Mouse (Mus musculus): ENCODE measurements around the gene Lin28a. TPM values are rescaled to one million over a fixed set of nuclear protein-coding genes. Genes with fewer than 3 reads are reported as not detected.
"Not testable (repeated sequence)": the region's sequence is repeated elsewhere in the genome, so short reads cannot be mapped to it uniquely, and the experiment has no call there.

Gene Lin28a
- total RNA-seq, 2 experiments from 2014 or later = 0.18 to 0.36 TPM

DNA sequence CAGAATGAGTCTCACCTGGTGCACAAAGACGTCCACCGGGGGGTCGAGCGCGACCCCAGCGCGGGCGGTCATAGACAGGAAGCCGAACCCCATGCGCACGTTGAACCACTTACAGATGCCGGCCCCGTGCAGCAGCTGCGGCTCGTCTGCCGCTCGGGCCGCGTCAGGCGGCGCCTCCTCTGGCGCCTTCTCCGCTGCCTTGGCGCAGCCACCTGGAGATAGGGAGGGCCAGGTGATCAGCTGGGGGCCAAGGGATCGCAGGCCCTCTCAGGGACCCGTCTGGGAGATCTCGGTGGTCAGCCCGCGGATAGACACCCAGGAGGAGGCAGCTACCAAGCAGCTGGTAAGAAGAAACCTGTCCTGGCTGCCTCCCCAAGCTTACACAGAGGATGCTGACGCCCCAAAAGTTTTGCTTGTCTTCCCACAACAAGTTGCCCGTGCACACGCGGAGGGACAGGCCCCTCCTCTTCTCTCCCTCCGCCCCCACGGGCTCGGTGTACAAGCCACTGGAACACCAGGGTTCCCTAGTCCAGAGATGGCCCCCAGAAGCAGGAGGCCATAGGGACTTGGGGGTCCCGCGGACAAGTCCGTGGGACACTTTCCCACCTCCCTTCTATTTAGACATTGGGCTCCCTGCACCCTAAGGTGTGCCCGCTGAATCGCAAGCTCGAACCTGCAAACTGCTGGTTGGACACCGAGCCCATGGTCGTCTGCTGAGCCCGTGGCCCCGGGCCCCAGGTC lies 433 bp downstream of the Lin28a start:
- no peak for DNase-seq

DNA sequence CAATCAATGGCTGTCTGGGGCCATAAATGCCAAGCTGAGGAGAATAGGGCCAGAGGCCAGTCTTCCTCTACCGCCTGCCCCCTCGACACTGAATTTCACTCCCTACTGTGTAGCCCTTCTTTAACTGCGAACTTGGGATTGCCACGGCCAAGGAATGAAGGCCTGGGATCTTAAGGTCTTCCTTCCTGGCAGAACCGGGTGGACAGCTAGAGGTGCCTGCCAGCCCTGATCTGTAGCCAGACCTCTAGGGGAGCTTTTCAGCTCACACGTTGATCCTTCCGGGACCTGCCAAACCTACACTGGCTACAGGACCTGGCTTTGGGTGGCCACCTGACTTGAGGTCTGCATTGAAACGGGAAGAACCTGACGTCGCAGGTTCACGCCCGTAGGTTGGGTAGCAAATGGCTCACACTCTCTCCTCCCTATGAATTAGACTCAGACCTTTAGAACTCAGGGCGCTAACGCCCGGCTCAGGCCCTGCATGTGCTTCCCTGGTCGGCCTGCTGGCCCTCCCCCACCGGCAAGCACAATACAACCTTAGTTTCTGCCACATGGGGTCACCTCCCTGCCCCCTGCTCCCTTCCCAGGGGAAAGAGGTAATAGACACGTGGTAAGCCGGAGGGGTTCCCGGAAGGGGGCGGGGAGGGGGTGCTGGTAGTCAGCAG lies 1.3 kb downstream of the Lin28a start:
- DNase-seq = no peak

DNA sequence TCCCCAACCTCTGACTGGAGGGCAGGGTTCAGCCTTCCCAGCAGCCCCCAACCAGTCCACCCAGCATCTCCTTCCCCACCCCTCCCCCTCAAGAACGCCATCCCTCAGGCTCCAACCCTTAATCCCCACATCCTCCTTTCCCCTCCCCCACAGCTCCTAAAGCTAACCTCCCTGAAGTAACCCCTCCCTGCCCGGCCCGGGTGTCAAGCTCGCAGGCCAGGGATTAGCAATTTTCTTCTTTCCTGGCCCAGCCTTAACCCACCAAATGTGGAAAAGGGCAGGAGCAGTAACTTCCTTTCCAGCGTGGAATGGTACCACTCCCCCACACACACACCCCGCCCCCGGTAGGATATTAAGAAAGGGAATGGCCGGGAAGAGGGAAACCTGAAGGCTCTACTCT lies 1.9 kb downstream of the Lin28a start:
- no peak for DNase-seq

DNA sequence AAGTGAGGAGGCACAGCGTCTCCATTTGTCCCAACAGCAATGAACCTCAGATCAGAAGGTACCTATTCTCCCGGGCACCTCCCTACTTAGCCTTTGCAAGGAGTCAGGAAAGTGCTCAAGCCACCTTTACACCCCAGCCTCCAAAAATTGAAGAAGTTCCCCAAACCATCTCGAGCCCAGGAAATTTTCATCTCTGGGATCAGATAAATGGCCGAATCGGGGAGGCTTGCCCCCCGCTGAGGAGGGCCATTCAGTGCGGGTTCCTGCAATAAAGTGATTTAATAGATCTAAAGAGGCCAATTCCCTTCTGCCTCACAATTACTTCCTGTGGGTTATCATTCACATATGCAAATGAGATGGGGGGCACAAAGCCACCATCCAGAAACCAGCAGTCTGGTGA lies 2.4 kb downstream of the Lin28a start:
- DNase-seq = no peak

DNA sequence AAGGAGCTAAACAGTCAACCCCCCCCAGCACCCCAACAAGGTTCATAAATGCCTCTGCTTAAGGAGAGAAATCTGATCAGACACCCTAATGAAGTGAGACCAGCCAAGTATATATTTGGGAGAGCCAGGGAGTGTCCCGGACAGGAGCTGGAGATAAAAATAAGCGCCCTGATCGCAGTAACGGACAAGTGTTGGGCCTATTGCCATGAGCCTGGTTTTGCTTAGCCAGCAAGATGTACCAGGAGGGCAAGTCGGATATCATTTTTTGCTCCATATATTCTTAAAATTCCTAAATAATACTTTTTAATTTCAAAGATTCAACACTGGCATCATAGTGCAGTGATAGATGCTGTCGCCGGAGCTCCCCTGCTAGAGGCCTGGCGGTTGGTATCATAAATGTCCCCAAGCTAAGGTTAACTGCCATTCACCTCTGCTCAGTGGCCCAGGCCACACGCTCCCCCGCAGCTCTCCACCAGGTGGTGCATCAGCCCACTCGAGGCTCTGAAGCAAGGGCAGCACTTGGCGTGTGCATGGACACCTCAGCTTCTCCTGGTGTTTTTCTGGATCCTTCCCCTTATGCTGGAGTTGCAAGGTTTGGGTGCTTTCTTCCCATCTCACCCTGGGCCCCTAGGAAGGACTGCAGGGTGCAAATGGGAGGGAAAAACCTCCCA lies 5.6 kb downstream of the Lin28a start:
- no peak for DNase-seq

DNA sequence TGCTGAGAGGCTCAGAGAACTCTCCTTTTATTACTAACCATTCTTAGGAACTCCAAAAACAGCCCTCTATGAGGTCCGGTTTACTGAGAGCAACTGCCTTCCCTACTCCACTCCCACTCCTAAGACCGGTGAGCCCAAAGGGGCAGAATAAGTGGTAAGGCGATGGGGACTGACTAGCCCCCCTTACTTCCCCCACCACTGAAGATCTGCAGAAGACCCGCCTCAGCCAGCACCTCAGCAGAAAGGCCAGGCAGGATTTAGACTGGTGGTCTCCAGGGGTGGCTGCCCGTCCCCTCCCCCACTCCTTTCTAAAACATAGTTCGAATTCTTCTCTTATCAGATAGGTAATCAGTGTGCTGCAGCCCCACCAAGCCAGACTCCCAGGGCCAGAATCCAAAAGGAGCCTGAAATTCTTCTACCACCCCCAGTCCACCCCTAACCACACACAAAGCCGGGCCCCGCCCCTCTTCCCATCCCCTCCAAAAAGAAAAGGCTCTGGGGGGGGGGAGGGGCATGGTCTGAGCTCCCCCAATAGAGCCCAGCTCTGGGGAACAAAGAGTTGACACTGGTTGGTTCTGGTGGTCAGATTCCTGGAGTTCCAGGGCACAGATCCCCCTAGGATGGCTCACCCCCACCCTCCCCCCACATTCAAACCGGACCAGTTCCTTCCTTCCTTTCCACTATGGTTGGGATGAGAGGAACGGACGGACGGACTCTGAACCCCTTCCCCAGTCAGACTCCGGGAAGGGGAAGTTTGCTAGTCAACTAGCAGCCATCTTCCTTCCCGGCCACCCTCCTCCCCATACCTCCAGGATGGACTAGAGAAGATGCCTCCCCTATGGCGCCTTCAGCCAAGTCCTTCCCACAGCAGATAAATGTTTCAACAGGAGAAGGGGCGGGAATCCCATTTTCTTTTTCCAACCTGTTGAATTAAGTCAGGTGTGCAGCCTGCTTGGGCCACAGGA lies 6.9 kb downstream of the Lin28a start:
- no peak for DNase-seq

DNA sequence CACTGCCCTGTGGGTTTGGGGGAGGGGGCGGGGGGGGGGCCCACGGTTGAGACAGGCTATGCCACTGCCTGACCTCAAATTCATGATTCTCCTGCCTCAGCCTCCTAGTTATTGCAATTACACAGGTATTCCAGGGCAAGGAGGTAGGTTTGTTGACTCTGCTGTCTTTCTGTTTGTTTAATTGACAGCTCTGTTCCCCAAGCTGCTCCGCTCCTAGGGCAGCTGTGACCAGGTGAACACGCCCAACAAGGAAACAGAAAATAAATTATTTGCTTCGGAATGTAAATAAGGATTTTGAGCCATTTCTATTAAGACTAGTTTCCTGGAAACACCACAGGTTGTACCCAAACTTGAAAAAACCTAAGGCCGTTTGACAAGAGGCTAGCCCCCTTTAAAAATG lies 8.9 kb downstream of the Lin28a start:
- no peak for DNase-seq

DNA sequence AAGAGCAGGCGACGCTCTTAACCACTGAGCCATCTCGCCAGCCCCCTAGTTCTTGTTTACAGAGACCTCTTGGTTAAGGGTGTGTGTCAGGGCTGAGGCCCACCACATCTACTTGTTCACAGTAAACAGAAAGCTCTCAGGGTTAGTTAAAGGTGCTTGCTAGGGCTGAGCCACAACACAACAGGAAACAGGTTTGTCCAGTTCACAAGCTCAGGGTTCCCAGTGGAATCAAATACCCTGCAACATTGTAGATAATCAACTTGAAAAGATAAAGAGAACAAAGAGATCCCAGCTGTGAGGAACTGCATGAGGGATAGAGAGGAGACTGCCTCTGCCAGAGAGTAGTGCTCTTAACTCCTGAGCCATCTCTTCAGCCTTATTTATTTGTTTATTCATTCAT lies 11.8 kb downstream of the Lin28a start:
- no peak for DNase-seq

DNA sequence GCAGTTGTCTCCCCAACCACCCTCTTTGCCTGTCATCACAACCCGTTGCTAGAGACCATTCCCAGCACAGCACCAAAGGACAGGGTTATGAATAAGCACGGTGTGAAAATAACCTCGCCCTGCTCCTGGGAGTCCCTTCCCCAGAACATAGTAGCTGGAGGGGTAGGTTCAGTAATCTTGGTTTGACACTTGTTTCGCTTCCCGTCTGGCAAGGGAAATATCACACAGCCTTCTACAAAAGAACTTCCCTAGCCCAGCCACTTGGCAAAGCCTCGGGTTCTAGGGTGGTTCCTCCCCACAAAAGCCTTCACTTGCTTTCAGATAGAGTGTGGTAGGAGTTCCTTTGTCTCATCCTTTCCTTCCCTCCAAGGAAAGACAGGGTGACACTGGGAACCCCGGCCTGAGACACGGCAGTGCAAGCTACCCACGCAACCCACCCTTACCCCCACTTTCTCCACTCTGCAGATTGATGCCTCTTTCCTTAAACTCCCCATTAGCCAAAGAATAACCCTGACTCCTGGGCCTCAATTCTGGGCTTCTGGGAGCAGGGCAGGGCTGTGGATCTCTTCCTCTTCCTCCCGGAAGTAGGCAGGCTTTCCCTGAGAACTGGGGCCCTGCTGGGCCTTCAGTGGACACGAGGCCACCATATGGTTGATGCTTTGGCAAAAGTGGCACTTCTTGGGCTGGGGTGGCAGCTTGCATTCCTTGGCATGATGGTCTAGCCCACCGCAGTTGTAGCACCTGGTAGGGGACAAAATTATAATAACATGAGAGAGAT lies 12.9 kb downstream of the Lin28a start:
- DNase-seq = no peak

DNA sequence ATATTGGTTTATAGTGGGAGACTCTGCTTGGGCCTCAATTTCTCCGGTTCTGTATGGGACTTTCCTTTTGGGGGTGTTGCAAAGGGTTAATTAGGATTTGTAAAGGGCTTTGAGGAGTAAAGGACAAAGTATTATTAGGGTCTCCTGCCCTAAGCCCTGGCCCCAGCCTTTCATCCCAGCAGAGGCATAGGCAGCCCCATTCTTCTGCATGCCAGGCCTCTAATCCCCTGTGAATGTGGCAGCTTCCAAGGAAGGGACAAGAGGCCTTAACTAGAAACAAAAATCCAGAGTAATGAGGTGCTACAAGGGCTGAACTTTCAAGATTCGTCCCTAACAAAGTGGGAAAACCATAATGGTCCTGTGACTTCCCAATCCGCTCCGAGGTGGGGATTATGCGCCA lies 15.7 kb downstream of the Lin28a start:
- no peak for DNase-seq

DNA sequence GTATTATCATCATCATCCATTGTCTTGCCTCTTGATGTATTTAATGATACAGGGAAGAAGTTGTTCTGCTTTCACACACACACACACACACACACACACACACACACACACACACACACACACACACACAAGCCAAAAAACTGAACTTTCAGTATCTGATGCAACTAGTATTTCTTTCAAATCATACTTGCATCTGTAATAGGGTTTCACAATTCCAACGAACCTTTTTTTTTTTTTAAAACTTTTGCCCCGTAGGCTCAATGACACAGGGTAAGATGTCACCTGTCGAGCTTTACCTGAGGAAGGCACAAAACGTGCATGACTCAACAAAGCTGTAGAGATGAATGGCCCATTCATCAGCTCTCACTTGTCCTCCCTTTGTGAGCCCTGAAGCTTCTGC lies 16.4 kb downstream of the Lin28a start:
- DNase-seq = no peak

DNA sequence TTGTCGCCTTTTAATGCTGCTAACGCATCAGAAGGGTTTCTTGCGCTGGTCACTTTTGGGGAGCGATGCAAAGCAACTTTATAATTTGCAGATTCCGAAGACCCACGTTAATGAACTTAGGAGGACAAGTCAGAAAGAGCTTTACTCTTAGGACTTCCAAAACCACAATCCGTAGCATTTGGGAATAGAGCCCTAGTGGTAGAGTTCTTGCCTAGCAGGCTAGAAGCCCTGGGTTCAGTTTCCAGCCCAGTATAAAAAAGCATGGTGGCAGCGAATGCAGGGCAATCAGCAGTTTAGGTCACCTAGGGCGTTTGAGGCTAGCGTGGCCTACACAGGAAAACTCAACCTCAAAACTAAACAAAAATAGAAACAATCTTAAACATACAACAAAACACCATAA lies 16.9 kb downstream of the Lin28a start:
- no peak for DNase-seq

DNA sequence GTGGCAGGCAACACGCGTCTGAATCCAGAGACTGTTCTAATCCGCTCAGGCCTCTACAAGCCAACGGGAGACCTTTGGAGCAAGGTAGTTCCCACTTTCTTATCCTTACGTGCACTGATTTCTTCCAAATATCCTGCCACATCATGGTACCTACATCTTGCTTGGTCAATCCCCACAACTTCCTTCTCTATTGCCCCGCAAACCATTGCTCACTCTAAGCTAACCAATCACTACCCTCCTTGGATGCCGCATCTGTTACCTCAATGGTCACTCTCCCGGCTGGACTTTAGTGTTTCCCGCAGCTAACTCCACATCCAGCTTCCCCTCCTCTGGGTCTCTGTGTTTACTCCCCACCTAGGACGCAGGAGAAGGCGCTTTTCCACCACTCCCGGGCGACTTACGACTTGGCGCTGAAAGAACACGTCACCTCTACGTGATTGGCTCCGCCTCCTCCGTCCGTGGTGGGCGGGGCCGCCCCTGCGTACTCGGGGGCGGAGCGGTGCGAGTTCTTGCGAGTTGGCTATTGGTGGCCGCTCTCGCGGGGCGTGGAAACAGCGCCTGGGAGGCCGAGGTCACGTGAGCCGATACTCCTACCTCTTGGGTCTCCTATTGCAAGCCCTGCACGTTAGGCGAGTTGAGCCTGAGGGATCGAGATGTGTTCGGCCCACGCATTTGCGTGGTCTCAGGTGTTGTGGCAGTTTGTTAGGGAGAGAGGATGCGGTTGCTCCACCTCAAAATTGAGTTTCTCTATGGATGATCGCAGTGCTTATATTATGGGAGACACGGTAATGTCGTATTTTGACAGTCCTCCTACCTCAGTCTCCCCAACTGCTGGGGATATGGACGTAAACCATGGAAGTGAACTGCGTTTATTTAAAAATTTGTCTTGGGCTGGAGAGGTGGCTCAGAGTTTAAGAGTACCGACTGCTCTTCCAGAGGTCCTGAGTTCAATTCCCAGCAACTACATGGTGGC lies 17.9 kb downstream of the Lin28a start, which contains the start of gene Dhdds:
TSS of gene Dhdds (minus strand) at position 453 of the 973 bp plus-strand sequence.
- DNase-seq = peak; percentile 97

DNA sequence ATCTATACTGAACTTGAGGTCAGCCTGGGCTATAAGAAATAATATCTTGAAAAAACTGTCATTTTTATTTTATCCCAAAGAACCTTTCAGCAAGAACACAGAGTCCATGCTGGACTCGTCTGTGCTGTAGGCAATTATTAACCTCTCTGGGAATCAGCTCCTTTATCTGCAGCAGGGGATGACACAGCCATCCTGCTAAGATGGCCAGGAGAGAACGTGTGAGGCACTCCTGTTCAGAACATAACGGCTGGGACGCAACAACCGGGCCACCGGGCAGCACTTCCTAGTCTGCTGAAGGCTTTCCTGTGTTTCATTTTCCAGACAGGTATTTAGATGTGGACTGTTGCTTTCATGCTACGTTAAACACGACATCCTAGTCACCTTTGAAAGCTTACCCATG lies 23.9 kb downstream of the Lin28a start:
- DNase-seq = no peak

DNA sequence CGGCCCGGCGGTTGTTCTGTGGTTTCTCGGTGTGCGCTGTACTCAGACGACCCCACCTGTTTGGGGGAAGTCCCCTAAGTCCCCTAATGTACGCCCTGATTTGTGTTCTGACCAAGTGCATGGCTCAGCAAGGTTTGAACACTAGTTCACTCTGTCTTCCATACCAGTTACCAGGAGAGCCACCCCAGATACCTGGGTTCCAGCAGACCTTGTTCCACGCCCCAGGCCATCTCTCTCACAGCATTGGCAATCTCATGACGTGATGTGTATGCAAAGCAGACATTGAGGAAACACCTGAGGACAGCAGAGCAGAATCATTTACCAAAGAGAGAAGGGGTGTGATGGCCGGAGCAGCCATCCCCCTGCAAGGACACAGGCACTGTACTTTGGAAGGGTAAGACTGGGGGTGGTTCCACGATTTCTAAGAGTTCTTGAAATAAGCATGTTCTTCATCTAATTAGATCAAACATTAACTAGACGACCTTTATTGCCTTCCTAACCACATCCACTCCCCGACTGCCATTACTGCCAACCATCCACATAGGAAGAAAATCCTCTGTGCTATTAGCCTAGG lies 27.5 kb downstream of the Lin28a start:
- DNase-seq = no peak

DNA sequence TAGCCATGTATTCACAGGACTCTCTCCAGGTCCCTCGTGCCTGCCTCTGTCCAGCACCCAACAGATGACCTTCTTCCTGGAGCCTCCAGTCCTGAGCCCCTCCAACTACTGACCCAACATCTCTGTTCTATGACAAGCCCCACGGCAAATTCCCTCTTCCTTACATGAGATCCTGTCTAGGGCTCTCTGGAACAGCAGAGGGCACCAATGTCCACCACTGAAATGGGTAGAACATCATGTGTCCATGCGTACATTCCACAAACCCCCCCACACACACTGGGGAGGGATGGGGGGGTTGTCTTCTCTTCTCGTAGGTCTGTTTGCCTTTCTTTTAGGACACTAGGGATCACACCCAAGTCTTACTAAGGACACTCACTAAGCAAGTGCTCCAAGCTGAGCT lies 28.6 kb downstream of the Lin28a start:
- no peak for DNase-seq

DNA sequence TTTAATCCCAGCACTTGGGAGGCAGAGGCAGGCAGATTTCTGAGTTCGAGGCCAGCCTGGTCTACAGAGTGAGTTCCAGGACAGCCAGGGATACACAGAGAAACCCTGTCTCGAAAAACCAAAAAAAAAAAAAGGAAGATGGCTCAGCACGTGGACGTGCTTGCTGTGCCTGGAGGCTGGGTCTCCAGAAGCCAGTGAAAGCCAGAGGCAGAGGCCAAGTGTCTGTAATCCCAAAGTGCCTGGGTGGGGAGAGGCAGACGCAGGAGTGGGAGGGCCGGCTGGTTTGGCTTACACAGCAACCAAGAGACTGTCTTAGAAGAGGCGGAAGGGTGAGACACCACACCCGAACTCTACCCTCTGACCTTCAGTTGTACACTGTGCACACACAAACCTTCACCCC lies 30.4 kb downstream of the Lin28a start:
- DNase-seq = not testable (repeated sequence)

DNA sequence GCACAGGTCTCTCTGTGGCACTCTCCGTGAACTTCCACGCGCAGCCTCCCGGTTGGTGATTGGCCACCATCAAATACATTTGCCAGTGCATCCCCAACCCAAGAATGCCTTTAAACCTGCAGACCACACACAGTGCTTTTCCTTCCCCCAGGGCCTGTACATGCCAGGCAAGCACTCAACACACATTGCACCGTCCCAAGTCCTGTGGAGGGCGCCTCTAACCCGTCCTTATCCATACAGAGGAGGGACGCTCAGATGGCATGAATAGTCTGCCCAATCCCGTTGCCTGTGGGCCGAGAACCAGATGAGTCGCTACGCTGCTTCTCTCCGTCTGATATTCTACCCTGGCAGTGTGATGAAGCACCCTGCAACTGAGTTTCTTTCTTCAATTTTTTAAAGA lies 35.7 kb downstream of the Lin28a start:
- no peak for DNase-seq

DNA sequence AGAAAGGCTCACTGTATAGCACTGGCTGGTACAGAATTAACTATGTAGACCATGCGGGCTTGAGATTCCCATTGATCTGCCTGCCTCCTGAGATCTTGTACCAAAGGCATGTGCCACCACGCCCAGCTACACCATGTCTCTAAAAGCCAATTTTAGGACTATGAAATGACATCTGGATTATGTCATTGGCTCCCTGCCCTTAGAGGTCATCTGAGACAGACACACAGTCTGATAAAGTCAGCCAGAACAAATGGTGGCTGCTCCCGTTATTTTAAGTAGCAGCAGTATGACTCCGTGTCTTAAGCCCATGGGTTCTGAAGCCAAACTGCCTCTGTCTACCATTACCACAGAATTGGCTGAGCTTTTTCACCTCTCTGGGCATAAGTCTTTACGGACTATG lies 38.1 kb downstream of the Lin28a start:
- DNase-seq = no peak
